Mouse (Mus musculus): Measurements from ENCODE around the gene Hacd2. TPM values are rescaled to one million over a fixed set of nuclear protein-coding genes. Genes with fewer than 3 reads are reported as not detected.

The Hacd2 gene
- polyA plus RNA-seq, 1 experiment from 2014 or later, result 73.4 TPM

DNA sequence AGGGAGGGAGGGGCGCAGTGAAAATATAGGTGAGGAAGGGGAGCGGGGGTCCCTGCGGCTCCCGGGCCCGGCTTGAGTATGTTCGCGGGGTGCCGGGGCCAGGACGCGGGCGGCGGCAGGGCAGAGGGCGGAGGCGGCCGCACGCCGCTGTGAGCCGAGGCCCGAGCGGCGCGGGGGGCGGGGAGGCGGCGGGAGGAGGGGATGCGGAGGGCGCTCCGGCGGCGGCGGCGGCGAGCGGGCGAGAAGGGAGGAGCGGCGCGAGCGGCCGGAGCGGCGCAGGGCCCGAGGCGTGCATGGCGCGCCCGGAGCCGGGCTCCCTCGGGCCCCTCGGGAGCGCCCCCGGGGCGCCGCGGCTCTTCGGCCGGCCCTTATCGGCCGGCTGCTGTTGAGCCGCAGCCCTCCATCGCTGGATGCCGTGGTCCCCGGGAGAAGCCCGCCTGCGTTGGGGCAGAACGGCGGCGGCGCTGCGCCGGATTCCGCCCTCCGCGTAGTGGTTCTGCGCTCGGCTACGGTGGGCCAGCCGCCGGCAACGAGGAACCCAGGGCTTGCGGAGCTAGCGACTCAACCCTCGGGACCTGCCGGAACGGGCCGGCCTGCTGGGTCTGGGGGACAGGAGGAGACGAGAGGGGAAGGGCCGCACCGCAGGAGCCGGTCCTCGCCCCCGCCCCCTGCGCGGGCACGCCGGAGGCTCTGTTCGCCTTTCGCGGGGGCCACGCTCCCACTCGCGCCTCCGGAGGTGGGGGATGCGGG is 132.6 kb downstream of the Hacd2 start, which contains the start of gene Adcy5:
Gene Adcy5 (plus strand): TSS at position 237 of the 750 bp plus-strand sequence.
- H3K27me3 ChIP-seq (ENCODE audit: low read depth, poor library complexity, severe bottlenecking), result peaks cover 92% of the 10 kb centered on the region
- no peaks in the 10 kb centered on the region for H3K36me3 ChIP-seq
- H3K4me1 ChIP-seq, result peaks cover 38% of the 10 kb centered on the region
- peak; percentile 74 for DNase-seq (ENCODE audit: low spot score)
- H3K9me3 ChIP-seq (replicated peaks), result no peaks in the 10 kb centered on the region
- WGBS, result under 1% methylated on average over 66 of the region's 104 CpGs
- peak within 1 kb of the TSS; percentile 76 for H3K4me3 ChIP-seq
- H3K27ac ChIP-seq, result peak within 1 kb of the TSS; percentile 81

DNA sequence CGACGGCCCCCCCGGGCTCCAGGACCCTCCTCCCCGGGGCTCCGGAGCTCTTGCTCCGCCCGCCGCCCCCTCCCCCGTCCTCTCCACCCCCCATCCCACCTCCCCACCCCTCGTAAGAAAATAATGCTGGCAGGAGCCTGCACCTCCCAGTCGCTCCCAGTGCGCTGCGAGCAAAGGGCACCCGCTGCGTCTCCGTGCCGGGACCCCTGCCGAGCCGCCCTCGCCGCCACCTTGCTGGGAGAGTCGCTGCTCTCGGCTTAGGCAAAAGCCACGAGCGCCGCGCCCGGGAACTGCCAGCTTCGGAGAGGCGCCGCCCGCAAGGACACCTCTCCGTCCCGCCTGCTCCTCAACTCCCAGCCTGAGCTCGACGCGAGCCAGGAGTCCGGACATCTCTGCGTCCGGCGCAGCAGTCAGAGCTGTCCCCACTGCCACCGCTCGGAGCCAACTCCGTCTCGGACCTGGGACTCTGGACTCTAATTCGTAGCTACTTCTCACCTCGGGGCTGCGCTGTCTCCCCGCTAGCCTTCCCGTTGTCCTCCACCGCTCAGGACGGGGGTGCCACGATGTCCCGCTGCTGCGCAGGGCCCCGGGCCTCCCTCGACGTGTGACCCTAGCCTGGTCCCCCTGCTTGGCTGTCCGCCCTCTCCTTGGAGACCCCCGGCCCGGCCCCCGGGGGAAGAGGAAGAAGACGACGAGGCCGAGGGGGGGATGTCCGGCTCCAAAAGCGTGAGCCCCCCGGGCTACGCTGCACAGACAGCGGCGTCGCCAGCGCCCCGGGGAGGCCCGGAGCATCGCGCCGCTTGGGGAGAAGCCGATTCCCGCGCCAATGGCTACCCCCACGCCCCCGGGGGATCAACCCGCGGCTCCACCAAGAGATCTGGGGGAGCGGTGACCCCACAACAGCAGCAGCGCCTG is 133.4 kb downstream of the Hacd2 start:
- H3K36me3 ChIP-seq, result no peaks in the 10 kb centered on the region
- H3K9me3 ChIP-seq (replicated peaks), result no peaks in the 10 kb centered on the region
- H3K4me1 ChIP-seq, result peaks cover 41% of the 10 kb centered on the region
- H3K27ac ChIP-seq, result peak overlapping the region; percentile 81
- peak; percentile 71 for DNase-seq (ENCODE audit: low spot score)
- WGBS, result 1% methylated on average over 87 of the region's 87 CpGs
- peaks cover 86% of the 10 kb centered on the region for H3K27me3 ChIP-seq (ENCODE audit: low read depth, poor library complexity, severe bottlenecking)
- peak overlapping the region; percentile 76 for H3K4me3 ChIP-seq

DNA sequence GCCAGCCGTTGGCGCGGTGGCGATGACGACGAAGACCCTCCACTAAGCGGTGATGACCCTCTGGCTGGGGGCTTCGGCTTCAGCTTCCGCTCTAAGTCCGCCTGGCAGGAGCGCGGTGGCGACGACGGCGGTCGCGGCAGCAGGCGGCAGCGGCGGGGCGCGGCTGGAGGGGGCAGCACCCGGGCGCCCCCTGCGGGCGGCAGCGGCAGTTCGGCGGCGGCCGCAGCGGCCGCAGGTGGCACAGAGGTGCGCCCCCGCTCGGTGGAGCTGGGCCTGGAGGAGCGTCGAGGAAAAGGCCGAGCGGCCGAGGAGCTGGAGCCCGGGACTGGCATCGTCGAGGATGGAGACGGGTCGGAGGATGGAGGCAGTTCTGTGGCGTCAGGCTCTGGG is 134.1 kb downstream of the Hacd2 start:
- 0 out of 2 replicates have a peak overlapping the region, but pooled peaks have one; percentile 81 for H3K27ac ChIP-seq
- 5% methylated on average over 48 of the region's 48 CpGs for WGBS
- H3K27me3 ChIP-seq (ENCODE audit: low read depth, poor library complexity, severe bottlenecking), result peaks cover 80% of the 10 kb centered on the region
- no peaks in the 10 kb centered on the region for H3K36me3 ChIP-seq
- DNase-seq (ENCODE audit: low spot score), result peak; percentile 69
- H3K9me3 ChIP-seq (replicated peaks), result no peaks in the 10 kb centered on the region
- H3K4me3 ChIP-seq, result peak overlapping the region; percentile 76
- peaks cover 44% of the 10 kb centered on the region for H3K4me1 ChIP-seq

DNA sequence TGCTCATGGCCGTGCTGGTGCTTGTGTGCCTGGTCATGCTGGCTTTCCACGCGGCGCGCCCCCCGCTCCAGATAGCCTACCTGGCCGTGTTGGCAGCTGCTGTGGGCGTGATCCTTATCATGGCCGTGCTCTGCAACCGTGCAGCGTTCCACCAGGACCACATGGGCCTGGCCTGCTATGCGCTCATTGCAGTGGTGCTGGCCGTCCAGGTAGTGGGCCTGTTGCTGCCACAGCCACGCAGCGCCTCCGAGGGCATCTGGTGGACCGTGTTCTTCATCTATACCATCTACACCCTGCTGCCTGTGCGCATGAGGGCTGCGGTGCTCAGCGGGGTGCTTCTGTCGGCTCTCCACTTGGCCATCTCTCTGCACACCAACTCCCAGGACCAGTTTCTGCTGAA is 134.6 kb downstream of the Hacd2 start:
- 74% methylated on average over 21 of the region's 21 CpGs for WGBS
- no peaks in the 10 kb centered on the region for H3K9me3 ChIP-seq (replicated peaks)
- no peak for DNase-seq (ENCODE audit: low spot score)
- H3K4me3 ChIP-seq, result 0 out of 2 replicates have a peak overlapping the region, but pooled peaks have one; percentile 76
- H3K36me3 ChIP-seq, result no peaks in the 10 kb centered on the region
- H3K27me3 ChIP-seq (ENCODE audit: low read depth, poor library complexity, severe bottlenecking), result peaks cover 75% of the 10 kb centered on the region
- H3K27ac ChIP-seq, result no peak overlapping the region
- H3K4me1 ChIP-seq, result peaks cover 43% of the 10 kb centered on the region

Other genes starting within 250 kb of the Hacd2 start
- gene Adcy5, start 132.4 kb downstream of the Hacd2 start, polyA plus RNA-seq (2016; fragmentation: Nextera tagmentation; extraction: Ambion mirVana), result 0.41 and 0.63 TPM in 2 replicates

All from limb, embryonic 10.5 days (tissue).